Mouse (Mus musculus): ENCODE data around the gene Cgas.
A peak's percentile ranks its signal among the peaks of the same experiment; 100 is the strongest.

Gene Cgas

DNA sequence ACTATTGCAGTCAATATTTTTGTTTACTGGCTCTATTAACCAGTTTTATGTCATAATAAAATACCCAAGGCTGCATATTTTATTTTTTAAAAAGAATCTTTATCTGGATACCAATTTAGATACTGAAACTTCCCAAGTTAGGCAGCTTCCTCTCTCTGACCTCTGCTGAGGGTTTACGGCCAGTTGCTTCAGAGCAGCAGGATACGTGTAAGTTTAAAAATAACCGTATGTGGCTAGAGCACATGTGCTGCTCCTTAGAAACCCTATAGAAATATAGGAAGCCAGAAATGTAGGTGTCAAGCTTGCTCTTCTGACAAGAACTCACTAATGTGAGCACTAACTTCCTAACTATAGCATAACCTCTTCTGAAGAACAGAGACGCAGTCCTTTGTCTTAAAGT lies 20.3 kb upstream of the Cgas start:
- DNase-seq (ENCODE audit: low spot score in 2 of 2) = no peak

DNA sequence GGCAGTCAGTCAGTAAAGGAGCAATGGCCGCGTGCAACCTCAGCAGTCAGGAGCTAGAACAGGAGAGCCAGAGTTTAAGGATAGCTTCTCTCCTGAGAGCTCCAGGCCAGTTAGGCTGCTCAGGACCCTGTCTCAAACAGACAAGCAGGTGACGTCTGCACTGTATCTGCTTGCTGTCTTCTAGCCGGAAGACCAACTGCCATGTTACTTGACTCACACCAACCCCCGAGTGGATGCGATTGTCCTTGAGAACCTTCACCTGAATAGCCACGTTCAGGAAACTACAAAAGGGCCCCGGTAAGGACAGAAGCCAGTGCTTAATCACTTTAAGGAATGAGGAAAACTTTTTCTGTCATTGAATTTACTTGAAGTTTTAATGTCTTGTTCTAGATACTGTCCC lies 14.0 kb upstream of the Cgas start:
- no peak for DNase-seq (ENCODE audit: low spot score in 2 of 2)

DNA sequence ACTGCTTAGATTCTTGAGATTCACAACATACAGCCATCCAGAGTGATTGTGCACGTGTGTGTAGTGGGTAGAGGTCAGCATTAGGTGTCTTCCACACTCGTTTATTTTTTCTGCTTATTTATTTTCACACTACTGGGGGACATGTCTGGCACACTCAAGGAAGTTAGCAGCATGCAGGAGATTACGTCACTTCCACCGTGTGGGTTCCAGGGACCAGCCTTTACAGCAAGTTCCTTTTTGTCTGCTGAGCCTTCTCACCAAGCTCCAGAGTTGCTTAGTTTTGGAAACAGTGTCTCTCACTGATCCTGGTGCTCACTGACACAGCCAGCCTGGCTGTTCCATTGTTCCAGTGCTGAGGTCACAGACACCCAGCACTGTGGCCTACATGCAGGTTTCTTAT lies 8.3 kb upstream of the Cgas start:
- no peak for DNase-seq (ENCODE audit: low spot score in 2 of 2)

- DNase-seq (ENCODE audit: low spot score in 2 of 2) = no peak
Measured at GRCm38 (mm10) chr9:78450404-78450803, 7.4 kb upstream of the Cgas start.

DNA sequence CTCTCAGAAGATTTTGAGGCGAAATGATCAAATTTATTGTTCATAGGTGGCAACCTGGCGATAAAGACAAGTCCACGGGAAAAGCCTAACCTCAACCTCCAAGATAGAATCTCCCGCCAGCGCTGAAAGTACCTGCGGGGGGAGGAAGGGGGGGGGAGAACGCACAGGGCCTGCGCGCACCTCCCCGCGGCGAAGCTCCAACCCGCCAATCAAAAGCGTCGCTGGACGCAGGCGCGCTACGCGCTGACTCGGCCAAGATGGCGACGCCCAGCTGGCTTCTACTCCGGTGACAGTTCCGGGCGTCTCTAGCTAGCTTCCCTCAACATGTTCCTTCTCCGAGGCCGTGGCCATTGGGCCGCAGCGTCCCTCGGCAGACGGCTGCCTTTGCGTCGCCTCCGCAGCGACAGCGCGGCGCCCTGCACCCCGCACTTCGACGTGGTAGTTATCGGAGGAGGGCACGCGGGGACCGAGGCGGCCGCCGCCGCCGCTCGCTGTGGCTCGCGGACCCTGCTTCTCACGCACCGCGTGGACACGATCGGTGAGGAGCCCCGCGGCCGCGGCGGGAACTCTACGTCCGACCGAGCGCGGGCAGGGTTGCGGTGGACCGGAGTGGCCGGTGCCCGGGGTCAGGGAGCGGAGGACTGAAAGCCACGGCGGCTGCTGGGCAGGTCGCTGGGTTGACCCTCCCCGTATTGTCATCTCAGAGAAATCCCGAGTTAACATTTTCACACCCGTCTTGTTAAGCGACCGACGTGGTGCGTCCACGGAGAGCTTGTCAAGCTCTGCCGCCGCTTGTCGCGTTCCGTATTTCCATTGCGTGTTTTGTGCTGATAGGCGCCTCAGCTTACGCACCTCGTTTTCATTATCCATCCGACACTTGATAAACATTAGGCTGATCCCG lies 5.2 kb upstream of the Cgas start, which contains the start of the genes Mto1 and Gm17324:
TSS of gene Mto1 (plus strand) at position 236 of the 901 bp plus-strand sequence.
TSS of gene Gm17324 (minus strand) at position 814 of the 901 bp plus-strand sequence.
- peak; percentile 84 to 90 for DNase-seq (ENCODE audit: low spot score in 2 of 2)

- DNase-seq (ENCODE audit: low spot score in 2 of 2) = no peak
Measured at GRCm38 (mm10) chr9:78447606-78447972, 4.6 kb upstream of the Cgas start.

DNA sequence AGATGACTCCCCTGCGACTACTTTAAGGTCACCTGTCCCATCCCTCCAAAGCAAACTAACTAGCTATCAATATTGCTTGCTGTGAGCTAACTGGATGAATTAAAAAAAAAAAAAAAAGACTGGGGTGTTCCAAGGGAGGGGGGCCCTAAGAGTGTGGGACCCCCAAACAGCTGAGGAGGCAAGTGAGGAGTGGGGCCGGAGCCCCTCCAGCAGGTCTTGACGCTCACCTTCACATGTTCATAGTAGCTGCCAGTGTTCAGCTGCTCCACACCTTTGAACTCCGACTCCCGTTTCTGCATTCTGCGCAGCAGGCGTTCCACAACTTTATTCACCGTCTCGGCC lies 829 bp downstream of the Cgas start:
- no peak for DNase-seq (ENCODE audit: low spot score in 2 of 2)

GRCm38 (mm10) chr9:78439426-78439825 lies 3.6 kb downstream of the Cgas start:
- no peak for DNase-seq (ENCODE audit: low spot score in 2 of 2)

GRCm38 (mm10) chr9:78432471-78432870 lies 10.6 kb downstream of the Cgas start:
- no peak for DNase-seq (ENCODE audit: low spot score in 2 of 2)

- DNase-seq (ENCODE audit: low spot score in 2 of 2) = no peak
Measured at GRCm38 (mm10) chr9:78430486-78430885, 12.6 kb downstream of the Cgas start.

- no peak for DNase-seq (ENCODE audit: low spot score in 2 of 2)
Measured at GRCm38 (mm10) chr9:78429551-78429950, 13.5 kb downstream of the Cgas start.

GRCm38 (mm10) chr9:78428870-78429432 lies 14.1 kb downstream of the Cgas start:
- no peak for DNase-seq (ENCODE audit: low spot score in 2 of 2)

- no peak for DNase-seq (ENCODE audit: low spot score in 2 of 2)
Measured at GRCm38 (mm10) chr9:78428185-78428584, 14.9 kb downstream of the Cgas start.

- DNase-seq (ENCODE audit: low spot score in 2 of 2) = no peak
Measured at GRCm38 (mm10) chr9:78427362-78427781, 15.7 kb downstream of the Cgas start.

DNA sequence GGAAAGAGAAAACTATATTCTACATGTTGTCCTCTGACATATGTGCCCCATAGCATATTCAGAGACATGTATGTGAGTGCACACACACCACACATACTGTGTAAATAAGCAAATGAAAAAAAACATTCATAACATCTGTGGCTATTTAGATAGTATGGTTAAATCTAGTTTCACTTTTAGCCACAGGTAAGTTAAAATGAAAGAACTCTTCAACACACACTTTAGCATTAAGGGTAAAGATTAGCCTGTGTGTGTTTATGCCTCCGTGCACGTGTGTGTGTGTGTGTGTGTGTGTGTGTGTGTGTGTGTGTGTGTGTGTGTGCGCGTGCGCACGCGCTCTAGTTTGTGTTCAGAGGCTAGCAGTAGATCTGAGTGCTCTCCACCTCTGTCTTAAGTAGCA lies 41.4 kb downstream of the Cgas start:
- DNase-seq (ENCODE audit: low spot score in 2 of 2) = no peak

- DNase-seq (ENCODE audit: low spot score in 2 of 2) = no peak
Measured at GRCm38 (mm10) chr9:78400570-78400969, 42.5 kb downstream of the Cgas start.

GRCm38 (mm10) chr9:78396517-78396916 lies 46.5 kb downstream of the Cgas start:
- DNase-seq (ENCODE audit: low spot score in 2 of 2) = no peak

- peak; percentile 35 to 59 for DNase-seq (ENCODE audit: low spot score in 2 of 2)
Measured at GRCm38 (mm10) chr9:78395630-78396351, 47.2 kb downstream of the Cgas start, which contains the start of gene Ddx43. Ddx43 (plus strand) TSS chr9:78395777.

DNA sequence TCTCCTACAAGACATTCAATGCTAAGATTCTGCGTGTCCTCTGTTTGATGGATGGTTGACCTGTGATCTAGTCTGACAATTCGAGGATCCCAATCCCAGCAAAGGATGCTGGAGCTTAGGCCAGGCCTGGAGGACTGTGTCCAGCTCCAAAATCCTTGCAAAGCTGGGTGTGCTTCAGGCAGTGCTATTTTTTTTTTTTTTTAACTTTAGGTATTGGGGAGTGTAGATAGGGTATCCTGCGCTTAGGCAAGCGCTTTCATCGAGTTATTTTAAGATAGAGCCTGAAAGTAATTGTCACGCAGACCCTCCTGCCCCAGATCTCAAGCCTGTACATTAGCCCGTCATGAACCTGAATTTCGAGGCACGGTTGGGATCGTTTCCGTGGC lies 47.8 kb downstream of the Cgas start:
- no peak for DNase-seq (ENCODE audit: low spot score in 2 of 2)

DNA sequence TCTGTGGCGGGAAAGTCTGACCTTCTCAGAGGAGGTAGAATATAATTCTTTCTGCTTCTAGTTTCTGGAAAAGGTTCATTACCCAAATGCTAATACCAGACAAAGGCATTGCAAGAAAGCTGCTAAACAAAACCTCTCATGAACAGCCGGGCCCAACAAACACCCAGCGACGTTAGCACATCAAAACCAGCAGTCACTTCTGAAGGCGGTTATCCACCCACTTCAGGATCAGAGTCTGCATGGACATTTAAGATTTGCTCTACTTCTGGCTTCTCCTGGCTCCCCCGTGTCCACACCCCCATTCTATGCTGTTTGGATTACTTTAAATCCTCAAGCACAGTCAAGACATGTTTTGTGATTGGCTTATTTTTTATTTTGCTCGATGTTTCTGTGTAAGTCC lies 48.4 kb downstream of the Cgas start:
- DNase-seq (ENCODE audit: low spot score in 2 of 2) = no peak

DNA sequence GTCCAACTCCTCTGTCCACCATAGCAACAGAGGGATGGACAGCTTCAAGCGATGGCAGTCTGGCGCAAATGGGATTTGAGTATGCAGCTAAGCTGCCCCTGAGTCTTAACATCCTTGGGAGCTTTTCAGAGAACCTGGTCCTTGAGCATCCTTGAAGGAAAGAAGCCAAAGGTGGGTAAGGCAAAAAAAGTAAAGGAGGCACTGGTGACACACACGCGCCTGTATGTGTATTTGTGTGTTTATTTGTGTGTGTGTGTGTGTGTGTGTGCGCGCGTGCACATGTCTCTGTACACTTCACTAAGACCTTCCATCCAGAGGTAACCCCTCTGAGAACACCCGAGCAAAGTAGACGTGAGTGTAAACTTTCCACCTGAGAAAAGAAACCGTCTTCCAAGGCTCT lies 49.3 kb downstream of the Cgas start:
- no peak for DNase-seq (ENCODE audit: low spot score in 2 of 2)

- DNase-seq (ENCODE audit: low spot score in 2 of 2) = no peak
Measured at GRCm38 (mm10) chr9:78389981-78390380, 53.1 kb downstream of the Cgas start.

GRCm38 (mm10) chr9:78386947-78387346 lies 56.1 kb downstream of the Cgas start:
- DNase-seq (ENCODE audit: low spot score in 2 of 2) = no peak
